In genomic region chr2:27983093-27983492, GRCm38 (mm10) we compare ENCODE assay signal across 26 mouse cellular contexts.
DNase-seq lines count a peak whose midpoint lies in the region; ATAC-seq lines count a peak whose summit lies in the region.
"Had no signal": no experiment of that assay in that cellular context is flagged by ENCODE, and none has a peak within 500 bp of the region (broad histone marks: within the 10 kb centered on the region; RNA-seq: fewer than 3 reads in every experiment).

No protein-coding gene starts in this region.

- peaks cover 49% of the 10 kb centered on the region for H3K36me3 ChIP-seq in heart, embryonic 10.5 days
- no peaks in the 10 kb centered on the region for H3K36me3 ChIP-seq in liver, embryonic 13.5 days
- H3K36me3 ChIP-seq: hindbrain, embryonic 15.5 days; midbrain, embryonic 13.5 days had no signal

- peak overlapping the region; percentile 63; the same call in 1 of the 2 replicates for H3K27ac ChIP-seq in heart, embryonic 10.5 days
- peak overlapping the region; percentile 99 for H3K27ac ChIP-seq in liver, embryonic 13.5 days
- H3K27ac ChIP-seq: heart, embryonic 13.5 days; hindbrain, embryonic 15.5 days; kidney, embryonic 15.5 days; limb, embryonic 13.5 days; macrophage; midbrain, embryonic 13.5 days had no signal

- no peak overlapping the region for H3K4me3 ChIP-seq in heart, embryonic 10.5 days
- H3K4me3 ChIP-seq in liver, embryonic 13.5 days (replicated peaks), result no peak overlapping the region
- H3K4me3 ChIP-seq: erythroblast, embryonic 14.5 days; heart, embryonic 13.5 days; hindbrain, embryonic 10.5 days; hindbrain, embryonic 15.5 days; kidney, embryonic 15.5 days; limb, embryonic 13.5 days; midbrain, embryonic 13.5 days had no signal

- H3K27me3 ChIP-seq in heart, embryonic 10.5 days (ENCODE audit: insufficient read depth, poor library complexity, severe bottlenecking), result no peaks in the 10 kb centered on the region
- no peaks in the 10 kb centered on the region for H3K27me3 ChIP-seq in liver, embryonic 13.5 days
- H3K27me3 ChIP-seq: heart, embryonic 13.5 days; hindbrain, embryonic 15.5 days; kidney, embryonic 15.5 days; limb, embryonic 13.5 days; midbrain, embryonic 13.5 days had no signal

- no peaks in the 10 kb centered on the region for H3K9me3 ChIP-seq in heart, embryonic 10.5 days
- H3K9me3 ChIP-seq in liver, embryonic 13.5 days (replicated peaks), result no peaks in the 10 kb centered on the region
- H3K9me3 ChIP-seq: heart, embryonic 13.5 days; hindbrain, embryonic 10.5 days; hindbrain, embryonic 15.5 days; kidney, embryonic 15.5 days; limb, embryonic 13.5 days; midbrain, embryonic 13.5 days had no signal

- 0 out of 2 replicates have a peak, but pooled peaks have one; percentile 17 for ATAC-seq in erythroid progenitor cell, adult 5-6 weeks (replicated peaks; ENCODE audit: low FRiP score, poor library complexity, severe bottlenecking)
- ATAC-seq in liver, embryonic 13.5 days (ENCODE audit: low read depth), result no peak
- no peak for ATAC-seq in monocyte, adult 5-6 weeks (replicated peaks; ENCODE audit: insufficient number of reproducible peaks, low FRiP score, low TSS enrichment, poor library complexity, severe bottlenecking)
- ATAC-seq: CD4-positive, CD25-positive, alpha-beta regulatory T cell, adult 4 months; forebrain, embryonic 14.5 days; midbrain, embryonic 13.5 days had no signal

- peaks cover 19% of the 10 kb centered on the region for H3K4me1 ChIP-seq in heart, embryonic 10.5 days
- H3K4me1 ChIP-seq in liver, embryonic 13.5 days (replicated peaks), result peaks cover 98% of the 10 kb centered on the region
- H3K4me1 ChIP-seq: hindbrain, embryonic 10.5 days; kidney, embryonic 15.5 days; limb, embryonic 13.5 days had no signal

- H3K4me2 ChIP-seq in liver, embryonic 13.5 days, result peak overlapping the region; percentile 70; the same call in 1 of the 2 replicates
- H3K4me2 ChIP-seq: heart, embryonic 13.5 days; hindbrain, embryonic 15.5 days; kidney, embryonic 15.5 days; limb, embryonic 13.5 days; midbrain, embryonic 13.5 days had no signal

- H3K9ac ChIP-seq in liver, embryonic 13.5 days, result peak overlapping the region; percentile 79
- H3K9ac ChIP-seq: heart, embryonic 13.5 days; hindbrain, embryonic 15.5 days; kidney, embryonic 15.5 days; limb, embryonic 13.5 days; midbrain, embryonic 13.5 days had no signal

- DNase-seq in heart, embryonic 10.5 days (ENCODE audit: low spot score), result no peak
- DNase-seq in heart, adult 18-20 months, result no peak
- peak; percentile 38 for DNase-seq in liver, embryonic 13.5 days
- DNase-seq in yolk sac, embryonic 10.5 days (ENCODE audit: low spot score), result peak; percentile 32
- DNase-seq in urinary bladder, adult 18-20 months (ENCODE audit: low spot score in 2 of 2), result no peak
- DNase-seq: cerebellum, postnatal 10 days; gastrocnemius, postnatal 14 days; heart, adult 11 months; kidney, adult 18-20 months; kidney, postnatal 4 days; lung, adult 2 months; lung, postnatal 10 days; right cerebral cortex, postnatal 14 days; thymus, postnatal 25 days had no signal

Comparison
In these comparisons a context has a peak if more than half of its experiments do, and no peak if none do; other contexts are left out.
1. DNase-seq: peak in liver, embryonic 13.5 days (single experiment) and yolk sac, embryonic 10.5 days (single experiment); none in heart, embryonic 10.5 days (single experiment), heart, adult 18-20 months (0 of 2) and urinary bladder, adult 18-20 months (0 of 2).